Comparison of ENCODE assay signal across 9 mouse cellular contexts in the genomic region with DNA sequence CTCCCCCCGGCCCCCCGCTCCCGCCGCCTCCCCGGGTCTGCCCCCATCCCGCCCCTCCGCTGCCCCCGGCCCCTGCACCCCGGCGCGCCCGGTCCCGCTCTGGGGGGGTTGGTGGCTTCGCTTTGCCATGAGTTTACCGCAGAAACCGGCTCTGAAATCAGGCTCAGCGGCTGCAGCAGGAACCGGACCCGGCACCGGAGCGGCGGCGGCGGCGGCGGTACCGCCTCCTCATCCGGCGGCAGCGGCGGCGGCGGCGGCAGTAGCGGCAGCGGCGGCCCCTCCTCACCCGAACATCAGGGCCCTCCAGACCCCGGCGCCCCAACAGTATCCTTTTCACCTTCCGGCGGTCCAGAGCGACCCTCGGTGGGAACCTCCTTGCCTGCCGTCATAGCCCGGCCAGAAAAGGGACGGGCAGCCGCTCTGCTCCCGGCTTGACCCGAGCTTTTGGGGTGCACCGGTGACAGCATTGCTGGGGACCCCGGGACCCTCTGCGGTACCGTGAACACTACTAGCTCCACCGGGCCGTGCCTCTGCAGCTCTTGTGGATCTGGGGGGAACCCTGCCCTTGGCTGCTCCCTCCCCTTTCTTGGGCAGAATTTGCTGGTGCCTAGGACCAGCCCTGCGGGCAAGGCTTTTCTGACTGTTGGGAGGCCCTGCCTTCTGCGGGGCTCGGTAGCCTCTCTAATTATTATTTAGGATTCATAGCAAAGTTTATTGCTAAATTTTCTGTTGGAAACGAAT. TPM values are rescaled to one million over a fixed set of nuclear protein-coding genes. Genes with fewer than 3 reads are reported as not detected.
DNase-seq lines count a peak whose midpoint lies in the region; ATAC-seq and TF ChIP-seq lines count a peak whose summit lies in the region.
"Had no signal": no experiment of that assay in that cellular context is flagged by ENCODE, and none has a peak within 500 bp of the region (broad histone marks: within the 10 kb centered on the region; RNA-seq: fewer than 3 reads in every experiment).

No protein-coding gene starts in this region.

- peak overlapping the region; percentile 93 for H3K4me2 ChIP-seq in intestine, embryonic 14.5 days (ENCODE audit: low read length)
- H3K4me2 ChIP-seq in liver, embryonic 12.5 days = peak overlapping the region; percentile 86
- H3K4me2 ChIP-seq in stomach, postnatal 0 days (replicated peaks; ENCODE audit: low read depth) = peak overlapping the region; percentile 93

- no peaks in the 10 kb centered on the region for H3K27me3 ChIP-seq in intestine, embryonic 14.5 days (replicated peaks; ENCODE audit: control insufficient read depth, insufficient read depth, low read length)
- H3K27me3 ChIP-seq in liver, embryonic 12.5 days (replicated peaks) = peaks cover 32% of the 10 kb centered on the region
- no peaks in the 10 kb centered on the region for H3K27me3 ChIP-seq in stomach, postnatal 0 days (ENCODE audit: control insufficient read depth, insufficient read depth, low read length)
- H3K27me3 ChIP-seq: Patski had no signal

- TF ChIP-seq EP300 in stomach, postnatal 0 days (optimal IDR thresholded peaks at IDR 0.05) = no peak

- H3K9me3 ChIP-seq in intestine, embryonic 14.5 days (ENCODE audit: control insufficient read depth, low read length) = no peaks in the 10 kb centered on the region
- H3K9me3 ChIP-seq in liver, embryonic 12.5 days (replicated peaks) = no peaks in the 10 kb centered on the region
- no peaks in the 10 kb centered on the region for H3K9me3 ChIP-seq in stomach, postnatal 0 days (ENCODE audit: control insufficient read depth, low read length)

- ATAC-seq in intestine, embryonic 14.5 days (replicated peaks; ENCODE audit: low FRiP score, low TSS enrichment, low read depth) = no peak; the same call in 1 of the 2 replicates
- peak; percentile 45 for ATAC-seq in liver, embryonic 12.5 days
- ATAC-seq in monocyte, adult 5-6 weeks (replicated peaks; ENCODE audit: insufficient number of reproducible peaks, low FRiP score, low TSS enrichment, poor library complexity, severe bottlenecking) = peak; percentile 38
- ATAC-seq in stomach, postnatal 0 days (ENCODE audit: low FRiP score, low TSS enrichment) = peak; percentile 56

- peak in 1 of 2 experiments; percentile 30 for DNase-seq in layer of hippocampus, adult 2 months (ENCODE audit: low spot score in 2 of 2)
- no peak for DNase-seq in layer of hippocampus, adult 9-10 months (ENCODE audit: low spot score)
- DNase-seq in cerebellum, adult 8-10 months = peak; percentile 55
- DNase-seq in forelimb bud, embryonic 11.5 days (ENCODE audit: low read depth, low spot score) = peak; percentile 13
- DNase-seq in intestine, embryonic 14.5 days (ENCODE audit: low spot score) = peak; percentile 77
- DNase-seq in stomach, postnatal 0 days (ENCODE audit: low spot score) = peak; percentile 60

- peaks cover 28% of the 10 kb centered on the region for H3K36me3 ChIP-seq in intestine, embryonic 14.5 days (ENCODE audit: control insufficient read depth, insufficient read depth, low read length)
- H3K36me3 ChIP-seq in liver, embryonic 12.5 days = peaks cover 37% of the 10 kb centered on the region
- no peaks in the 10 kb centered on the region for H3K36me3 ChIP-seq in stomach, postnatal 0 days (ENCODE audit: control insufficient read depth, insufficient read depth, low read length)

- WGBS in intestine, embryonic 14.5 days = 2% methylated on average over 42 of the region's 60 CpGs
- under 1% methylated on average over 50 of the region's 60 CpGs for WGBS in liver, embryonic 12.5 days (ENCODE audit: insufficient replicate concordance)
- under 1% methylated on average over 20 of the region's 60 CpGs for WGBS in stomach, postnatal 0 days

- H3K4me1 ChIP-seq in intestine, embryonic 14.5 days (replicated peaks; ENCODE audit: control insufficient read depth, insufficient read depth, low read length) = peaks cover 16% of the 10 kb centered on the region
- H3K4me1 ChIP-seq in liver, embryonic 12.5 days = peaks cover 29% of the 10 kb centered on the region
- H3K4me1 ChIP-seq in stomach, postnatal 0 days (replicated peaks; ENCODE audit: control insufficient read depth, insufficient read depth) = 0 out of 2 replicates have a peak, but pooled peaks cover 2% of the 10 kb centered on the region

- peak overlapping the region; percentile 96 for H3K9ac ChIP-seq in intestine, embryonic 14.5 days (ENCODE audit: low read length)
- peak overlapping the region; percentile 98 for H3K9ac ChIP-seq in liver, embryonic 12.5 days
- H3K9ac ChIP-seq in stomach, postnatal 0 days (ENCODE audit: low read length) = peak overlapping the region; percentile 97

- no peak for TF ChIP-seq CTCF in layer of hippocampus, adult 2 months (conservative IDR thresholded peaks at IDR 0.05)
- no peak for TF ChIP-seq CTCF in stomach, postnatal 0 days (IDR thresholded peaks at IDR 0.05; ENCODE audit: low read depth)

- H3K4me3 ChIP-seq in layer of hippocampus, adult 2 months = peak overlapping the region; percentile 76
- H3K4me3 ChIP-seq in intestine, embryonic 14.5 days (ENCODE audit: low read depth, low read length) = peak overlapping the region; percentile 88
- peak overlapping the region; percentile 98 for H3K4me3 ChIP-seq in liver, embryonic 12.5 days
- peak overlapping the region; percentile 96 for H3K4me3 ChIP-seq in stomach, postnatal 0 days (ENCODE audit: low read depth, low read length)

- peak overlapping the region; percentile 98 for H3K27ac ChIP-seq in layer of hippocampus, adult 2 months
- peak overlapping the region; percentile 91 for H3K27ac ChIP-seq in intestine, embryonic 14.5 days (ENCODE audit: low read depth)
- H3K27ac ChIP-seq in liver, embryonic 12.5 days = peak overlapping the region; percentile 86
- H3K27ac ChIP-seq in stomach, postnatal 0 days (replicated peaks) = peak overlapping the region; percentile 96

RNA-seq across cellular contexts. Expression of gene Eif4g3, which starts 1.2 kb away (rescaled TPM):
- total RNA-seq in layer of hippocampus, adult 2 months (2021) = 100 to 1,000 TPM; 158 TPM
- polyA plus RNA-seq in intestine, embryonic 14.5 days (2014; fragmentation: Nextera tagmentation; extraction: Ambion mirVana) = 37.0 and 40.7 TPM in 2 replicates
- 15.2 and 15.8 TPM in 2 replicates for polyA plus RNA-seq in liver, embryonic 12.5 days (2016; fragmentation: Nextera tagmentation; extraction: Ambion mirVana)
- total RNA-seq in monocyte, adult 5-6 weeks (2017) = 94.4 to 146 TPM (median 114 TPM) in 3 replicates
- 11.4 and 11.9 TPM in 2 replicates for polyA plus RNA-seq in stomach, postnatal 0 days (2015; fragmentation: Nextera tagmentation; extraction: Ambion mirVana)
